Mouse (Mus musculus) MEL (cell line): ENCODE data around the gene Afdn. TPM values are rescaled to one million over a fixed set of nuclear protein-coding genes. Genes with fewer than 3 reads are reported as not detected.

Experiments
- DNase-seq: peaks from one replicate; pipeline ENCODE4 v3.0.0; 2011; ENCODE audit warnings: low read depth, low spot score
- H3K27ac ChIP-seq: 2 replicates; pipeline ENCODE4 v1.5.1; 2012; ENCODE audit warnings: low read depth, mild to moderate bottlenecking, control low read depth, low read length, moderate library complexity; ENCODE audit not compliant: control insufficient read depth
- H3K27me3 ChIP-seq, 2 experiments: fragments of 150-350 bp in 1 of 2; sonication (generic) in 1 of 2; 2 replicates each; pipeline ENCODE4 v1.6.1; 2012; ENCODE audit warnings: low read length in 2 of 2, mild to moderate bottlenecking in 2 of 2, improper control_type of control experiment in 1 of 2, moderate library complexity in 1 of 2; ENCODE audit not compliant: insufficient read depth in 2 of 2, control insufficient read depth in 1 of 2
- H3K36me3 ChIP-seq, 2 experiments: 2 replicates each; pipeline ENCODE4 v1.6.1; 2012 to 2014; ENCODE audit warnings: low read length in 2 of 2, improper control_type of control experiment in 1 of 2, inconsistent platforms in 1 of 2, mild to moderate bottlenecking in 1 of 2; ENCODE audit not compliant: insufficient read depth in 2 of 2, control insufficient read depth in 1 of 2
- H3K4me1 ChIP-seq, 2 experiments: fragments of 150-350 bp in 1 of 2; sonication (generic) in 1 of 2; 2 replicates each; pipeline ENCODE4 v1.6.1; 2012; ENCODE audit warnings: low read length in 2 of 2, improper control_type of control experiment in 1 of 2, mild to moderate bottlenecking in 1 of 2; ENCODE audit not compliant: insufficient read depth in 2 of 2, control insufficient read depth in 1 of 2
- H3K4me3 ChIP-seq, 2 experiments: fragments of 150-350 bp in 1 of 2; sonication (generic) in 1 of 2; 2 replicates each; pipeline ENCODE4 v1.5.1; 2012; ENCODE audit warnings: low read depth in 2 of 2, low read length in 2 of 2, mild to moderate bottlenecking in 2 of 2, moderate library complexity in 2 of 2, control low read depth in 1 of 2, improper control_type of control experiment in 1 of 2; ENCODE audit not compliant: control insufficient read depth in 1 of 2, insufficient read depth in 1 of 2
- H3K79me2 ChIP-seq: 2 replicates; pipeline ENCODE4 v1.6.1; 2012; ENCODE audit warnings: mild to moderate bottlenecking, low read length, moderate library complexity; ENCODE audit not compliant: control insufficient read depth, poor library complexity, insufficient read depth
- H3K9ac ChIP-seq: 2 replicates; pipeline ENCODE4 v1.6.1; 2012; ENCODE audit warnings: low read depth, mild to moderate bottlenecking, control low read depth, low read length, moderate library complexity; ENCODE audit not compliant: control insufficient read depth, poor library complexity, severe bottlenecking
- H3K9me3 ChIP-seq: fragments of 150-350 bp; sonication (generic); replicated peaks from 2 replicates; pipeline ENCODE4 v1.6.1; 2012; ENCODE audit warnings: mild to moderate bottlenecking, low read length, improper control_type of control experiment, moderate library complexity; ENCODE audit not compliant: insufficient read depth
- BHLHE40 ChIP-seq: IDR thresholded peaks from 2 replicates; pipeline ENCODE4 v1.6.1; 2012; ENCODE audit warnings: low read depth, mild to moderate bottlenecking, inconsistent platforms, low read length, improper control_type of control experiment, borderline replicate concordance
- CHD1 ChIP-seq: IDR thresholded peaks from 2 replicates; pipeline ENCODE4 v1.6.1; 2012; ENCODE audit warnings: low read depth, mild to moderate bottlenecking, inconsistent platforms, low read length, improper control_type of control experiment
- CTCF ChIP-seq, 3 experiments: IDR thresholded peaks in 2 of 3; conservative IDR thresholded peaks in 1 of 3; 2 replicates each; pipeline ENCODE4 v1.5.1; 2011 to 2012; ENCODE audit warnings: low read length in 3 of 3, low read depth in 2 of 3, mild to moderate bottlenecking in 2 of 3, improper control_type of control experiment in 1 of 3, inconsistent platforms in 1 of 3, mixed read lengths in 1 of 3, moderate library complexity in 1 of 3; ENCODE audit not compliant: control insufficient read depth in 1 of 3, insufficient read depth in 1 of 3, poor library complexity in 1 of 3, severe bottlenecking in 1 of 3
- E2F4 ChIP-seq: IDR thresholded peaks from 2 replicates; pipeline ENCODE4 v1.6.1; 2011; ENCODE audit warnings: low read depth, low read length, improper control_type of control experiment, borderline replicate concordance
- EP300 ChIP-seq, 2 experiments: IDR thresholded peaks; 2 replicates each; pipeline ENCODE4 v1.6.1; 2011; ENCODE audit warnings: improper control_type of control experiment in 2 of 2, low read length in 2 of 2, low read depth in 1 of 2, mild to moderate bottlenecking in 1 of 2
- ETS1 ChIP-seq: IDR thresholded peaks from 2 replicates; pipeline ENCODE4 v1.6.1; 2012; ENCODE audit warnings: low read depth, mild to moderate bottlenecking, inconsistent platforms, low read length, improper control_type of control experiment, moderate library complexity
- GATA1 ChIP-seq: IDR thresholded peaks from 2 replicates; pipeline ENCODE4 v1.6.1; 2011; ENCODE audit warnings: low read depth, low read length, improper control_type of control experiment
- HCFC1 ChIP-seq: IDR thresholded peaks from 2 replicates; pipeline ENCODE4 v1.6.1; 2012; ENCODE audit warnings: low read depth, mild to moderate bottlenecking, inconsistent platforms, low read length, improper control_type of control experiment, moderate library complexity
- MAFK ChIP-seq: IDR thresholded peaks from 2 replicates; pipeline ENCODE4 v1.6.1; 2011; ENCODE audit warnings: low read depth, mild to moderate bottlenecking, low read length, improper control_type of control experiment, borderline replicate concordance
- MXI1 ChIP-seq: IDR thresholded peaks from 2 replicates; pipeline ENCODE4 v1.6.1; 2011; ENCODE audit warnings: mild to moderate bottlenecking, low read depth, low read length, improper control_type of control experiment
- MYB ChIP-seq: IDR thresholded peaks from 2 replicates; pipeline ENCODE4 v1.6.1; 2011; ENCODE audit warnings: mild to moderate bottlenecking, low read depth, low read length, improper control_type of control experiment
- NRF1 ChIP-seq: IDR thresholded peaks from 2 replicates; pipeline ENCODE4 v1.6.1; 2014; ENCODE audit warnings: low read depth, mild to moderate bottlenecking, inconsistent platforms, low read length, improper control_type of control experiment, moderate library complexity; ENCODE audit not compliant: poor library complexity, insufficient read depth, severe bottlenecking
- POLR2A ChIP-seq, 2 experiments: IDR thresholded peaks; 2 replicates each; pipeline ENCODE4 v1.6.1; 2011 to 2012; ENCODE audit warnings: low read length in 2 of 2, mild to moderate bottlenecking in 2 of 2, control low read depth in 1 of 2, improper control_type of control experiment in 1 of 2, low read depth in 1 of 2, moderate library complexity in 1 of 2; ENCODE audit not compliant: control insufficient read depth in 1 of 2, insufficient read depth in 1 of 2, poor library complexity in 1 of 2
- POLR2AphosphoS2 ChIP-seq: IDR thresholded peaks from 2 replicates; pipeline ENCODE4 v1.6.1; 2011; ENCODE audit warnings: low read length, improper control_type of control experiment
- RCOR1 ChIP-seq: IDR thresholded peaks from 2 replicates; pipeline ENCODE4 v1.6.1; 2012; ENCODE audit warnings: low read depth, mild to moderate bottlenecking, inconsistent platforms, low read length, improper control_type of control experiment
- SIN3A ChIP-seq: IDR thresholded peaks from 2 replicates; pipeline ENCODE4 v1.6.1; 2012; ENCODE audit warnings: low read length, improper control_type of control experiment, inconsistent platforms
- SMC3 ChIP-seq: IDR thresholded peaks from 2 replicates; pipeline ENCODE4 v1.6.1; 2011; ENCODE audit warnings: low read depth, low read length, improper control_type of control experiment
- TAL1 ChIP-seq: IDR thresholded peaks from 2 replicates; pipeline ENCODE4 v1.6.1; 2012; ENCODE audit warnings: mild to moderate bottlenecking, inconsistent platforms, low read length, moderate library complexity, mixed read lengths
- TBP ChIP-seq: IDR thresholded peaks from 2 replicates; pipeline ENCODE4 v1.8.0; 2011; ENCODE audit warnings: low read depth, low read length, improper control_type of control experiment
- TCF12 ChIP-seq: IDR thresholded peaks from 2 replicates; pipeline ENCODE4 v1.6.1; 2014; ENCODE audit warnings: low read depth, mild to moderate bottlenecking, inconsistent platforms, low read length, improper control_type of control experiment, moderate library complexity
- ZC3H11A ChIP-seq: IDR thresholded peaks from 2 replicates; pipeline ENCODE4 v1.6.1; 2012; ENCODE audit warnings: low read depth, mild to moderate bottlenecking, inconsistent platforms, low read length, improper control_type of control experiment
- ZKSCAN1 ChIP-seq: IDR thresholded peaks from 2 replicates; pipeline ENCODE4 v1.6.1; 2012; ENCODE audit warnings: low read depth, mild to moderate bottlenecking, inconsistent platforms, low read length, improper control_type of control experiment, moderate library complexity
- polyA plus RNA-seq, 2 experiments: library from polyadenylated mRNA; stranded (reverse) in 1 of 2; unstranded in 1 of 2; fragments of >175 nt in 1 of 2; fragments of >200 nt in 1 of 2; gene quantifications; 2 replicates each; pipeline versions ENCODE4 v1.2.1 to v1.2.4; 2012; ENCODE audit warnings: low replicate concordance in 2 of 2, low read depth in 1 of 2; ENCODE audit not compliant: insufficient read length in 2 of 2, insufficient read depth in 1 of 2, missing spikeins in 1 of 2
- total RNA-seq: library from RNA; depleted of rRNA; stranded (reverse); fragments of 300-350 nt; gene quantifications from 2 replicates; pipeline ENCODE4 v1.2.3, GENCODE M21; 2012

The Afdn gene
- total and polyA plus RNA-seq, 3 experiments, result 0.39 TPM; not detected in 1

GRCm38 (mm10) chr17:13777676-13778075, 17.3 kb downstream of the Afdn start:
- TF ChIP-seq MYB (no peak), NRF1 (no peak), HCFC1 (no peak), ZC3H11A (no peak)
- H3K9ac ChIP-seq, result no peak overlapping the region
- no peaks in the 10 kb centered on the region for H3K9me3 ChIP-seq

GRCm38 (mm10) chr17:13778865-13779264, 18.5 kb downstream of the Afdn start:
- TF ChIP-seq POLR2A (IDR thresholded peaks at IDR 0.05; ENCODE audit: control insufficient read depth in 1 of 2, insufficient read depth in 1 of 2, low read depth in 1 of 2, low read length in 2 of 2, poor library complexity in 1 of 2), result no peak
- TF ChIP-seq EP300 (IDR thresholded peaks at IDR 0.05; ENCODE audit: low read depth in 1 of 2, low read length in 2 of 2), result no peak
- no peak for TF ChIP-seq CTCF (IDR thresholded peaks at IDR 0.05 in 2 of 3, conservative IDR thresholded peaks at IDR 0.05 in 1 of 3; ENCODE audit: control insufficient read depth in 1 of 3, insufficient read depth in 1 of 3, low read depth in 2 of 3, low read length in 3 of 3, poor library complexity in 1 of 3, severe bottlenecking in 1 of 3)
- no peak for TF ChIP-seq SIN3A
- TF ChIP-seq SMC3, result no peak
- no peak overlapping the region for H3K4me3 ChIP-seq
- H3K4me1 ChIP-seq, result no peaks in the 10 kb centered on the region
- H3K9ac ChIP-seq, result no peak overlapping the region
- H3K36me3 ChIP-seq, result no peaks in the 10 kb centered on the region
- no peaks in the 10 kb centered on the region for H3K79me2 ChIP-seq
- no peak overlapping the region for H3K27ac ChIP-seq
- DNase-seq, result no peak
- H3K27me3 ChIP-seq, result no peaks in the 10 kb centered on the region
- H3K9me3 ChIP-seq, result no peaks in the 10 kb centered on the region

More at GRCm38 (mm10) chr17:13777676-13778075, 17.3 kb downstream of the Afdn start:
- no peaks in the 10 kb centered on the region for H3K36me3 ChIP-seq
- no peak overlapping the region for H3K4me3 ChIP-seq
- DNase-seq, result no peak
- H3K27me3 ChIP-seq, result no peaks in the 10 kb centered on the region
- H3K4me1 ChIP-seq, result no peaks in the 10 kb centered on the region
- H3K79me2 ChIP-seq, result no peaks in the 10 kb centered on the region
- no peak overlapping the region for H3K27ac ChIP-seq

- no peaks in the 10 kb centered on the region for H3K4me1 ChIP-seq
- H3K27me3 ChIP-seq, result no peaks in the 10 kb centered on the region
- no peak overlapping the region for H3K9ac ChIP-seq
- H3K9me3 ChIP-seq, result no peaks in the 10 kb centered on the region
- H3K79me2 ChIP-seq, result no peaks in the 10 kb centered on the region
- no peak overlapping the region for H3K27ac ChIP-seq
- DNase-seq, result no peak
- H3K36me3 ChIP-seq, result no peaks in the 10 kb centered on the region
- H3K4me3 ChIP-seq, result no peak overlapping the region
- TF ChIP-seq MXI1, result no peak
- no peak for TF ChIP-seq BHLHE40
- TF ChIP-seq CHD1, result no peak
- no peak for TF ChIP-seq SMC3
- TF ChIP-seq POLR2A (IDR thresholded peaks at IDR 0.05; ENCODE audit: control insufficient read depth in 1 of 2, insufficient read depth in 1 of 2, low read depth in 1 of 2, low read length in 2 of 2, poor library complexity in 1 of 2), result no peak
- no peak for TF ChIP-seq TCF12
- no peak for TF ChIP-seq SIN3A
- no peak for TF ChIP-seq EP300 (IDR thresholded peaks at IDR 0.05; ENCODE audit: low read depth in 1 of 2, low read length in 2 of 2)
- no peak for TF ChIP-seq ZKSCAN1
- TF ChIP-seq TAL1, result no peak
- TF ChIP-seq CTCF (IDR thresholded peaks at IDR 0.05 in 2 of 3, conservative IDR thresholded peaks at IDR 0.05 in 1 of 3; ENCODE audit: control insufficient read depth in 1 of 3, insufficient read depth in 1 of 3, low read depth in 2 of 3, low read length in 3 of 3, poor library complexity in 1 of 3, severe bottlenecking in 1 of 3), result no peak
- no peak for TF ChIP-seq GATA1
- TF ChIP-seq E2F4, result no peak
- no peak for TF ChIP-seq ETS1
- no peak for TF ChIP-seq RCOR1
- no peak for TF ChIP-seq POLR2AphosphoS2
- TF ChIP-seq TBP, result no peak
- no peak for TF ChIP-seq MAFK
These were observed 21.6 kb downstream of the Afdn start for GRCm38 (mm10) chr17:13781948-13782347.
